Mouse (Mus musculus): ENCODE measurements around the gene Arpc1a.

Gene Arpc1a

DNA sequence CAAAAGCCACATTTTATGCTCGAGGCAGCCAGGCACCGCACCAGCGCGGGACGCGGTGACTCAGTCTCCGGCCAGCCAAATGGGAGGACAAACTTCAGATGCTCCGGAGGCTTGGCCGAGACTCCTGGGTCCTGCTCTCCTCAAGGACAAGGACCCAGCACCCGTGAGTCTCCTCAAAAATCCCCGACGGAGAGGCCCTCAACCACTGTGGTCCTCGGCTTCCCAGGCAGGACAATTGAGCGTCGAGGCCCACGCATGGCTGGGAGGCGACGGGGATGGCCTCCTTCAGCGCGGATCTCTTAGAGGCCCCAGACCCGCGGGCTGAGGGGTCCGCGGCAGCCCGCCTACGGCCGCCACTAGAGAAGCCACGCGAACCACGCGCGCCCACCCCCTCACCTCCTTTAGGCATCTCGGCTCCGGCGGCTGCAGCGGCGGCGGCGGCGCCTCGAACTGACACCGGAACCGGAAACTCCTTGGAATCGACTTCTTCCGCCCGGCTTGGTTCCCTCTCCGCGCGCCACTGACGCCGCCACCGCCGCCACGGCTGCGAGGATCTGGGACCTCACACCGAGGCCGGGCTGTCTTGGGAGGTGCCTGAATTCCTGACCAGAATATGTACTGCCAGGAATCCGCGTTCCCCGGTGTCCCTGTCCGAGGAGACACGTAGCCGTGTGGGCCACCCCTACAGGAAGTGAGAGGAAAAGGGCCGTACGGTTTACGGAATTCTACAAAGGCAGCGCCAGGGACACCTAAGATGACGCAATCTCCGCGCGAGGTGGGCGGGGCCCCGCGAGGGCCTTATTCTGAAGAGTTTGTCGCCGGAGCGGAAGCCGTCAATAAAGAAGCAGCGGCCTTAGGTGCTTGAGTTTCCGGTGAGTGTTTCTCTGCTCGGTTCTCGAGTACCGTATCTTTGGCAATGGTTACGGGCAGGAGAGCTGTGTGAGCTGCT, 56.2 kb downstream of the Arpc1a start, which contains the start of the genes Pdap1 and Bud31:
Gene Pdap1, minus strand, starts transcription at position 668 of the 949 bp plus-strand sequence.
Gene Bud31, plus strand, starts transcription at position 792 of the 949 bp plus-strand sequence.
- peak; percentile 93 to 94 for DNase-seq (ENCODE audit: low spot score in 2 of 2)

DNA sequence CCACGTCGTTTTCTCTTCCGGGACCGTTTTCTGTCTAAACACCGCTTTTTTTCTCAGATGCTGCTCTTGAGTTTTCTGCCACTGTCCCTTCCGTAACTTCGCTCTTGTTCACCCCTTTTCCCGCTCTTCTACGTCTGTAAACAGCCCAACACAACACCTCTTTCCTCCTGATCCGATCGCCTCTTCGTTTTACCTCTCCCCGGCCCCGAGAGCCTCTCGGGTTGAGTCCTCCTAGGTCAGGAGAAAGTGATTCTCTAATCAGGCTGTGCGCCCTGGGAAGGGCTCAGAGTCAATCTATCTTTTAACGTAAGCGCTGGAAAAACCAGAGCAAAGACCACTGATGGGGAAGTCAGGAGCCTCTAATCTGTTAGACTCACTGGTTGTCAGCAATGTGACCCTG, 57.0 kb downstream of the Arpc1a start:
- peak in 1 of 2 experiments; percentile 18 for DNase-seq (ENCODE audit: low spot score in 2 of 2)

DNA sequence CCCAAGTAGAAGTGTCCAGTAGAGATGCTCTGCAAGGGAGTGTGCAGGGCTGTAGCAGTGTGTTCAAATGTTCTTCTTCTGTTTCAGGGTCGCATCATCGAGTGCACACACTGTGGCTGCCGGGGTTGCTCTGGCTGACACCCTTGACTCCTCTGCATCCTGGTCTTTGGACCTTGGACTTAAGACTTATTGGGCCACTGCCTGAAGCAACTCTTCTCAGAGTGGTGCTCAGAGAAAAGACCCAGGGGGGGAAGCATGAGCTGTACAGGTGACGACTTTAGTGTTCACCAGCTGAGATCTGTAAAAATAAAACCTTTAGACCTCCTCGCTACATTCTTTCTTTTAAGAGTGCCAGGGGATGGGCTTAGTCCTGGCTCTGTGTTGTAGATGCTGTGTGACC, 64.1 kb downstream of the Arpc1a start:
- DNase-seq (ENCODE audit: low spot score in 2 of 2) = no peak

DNA sequence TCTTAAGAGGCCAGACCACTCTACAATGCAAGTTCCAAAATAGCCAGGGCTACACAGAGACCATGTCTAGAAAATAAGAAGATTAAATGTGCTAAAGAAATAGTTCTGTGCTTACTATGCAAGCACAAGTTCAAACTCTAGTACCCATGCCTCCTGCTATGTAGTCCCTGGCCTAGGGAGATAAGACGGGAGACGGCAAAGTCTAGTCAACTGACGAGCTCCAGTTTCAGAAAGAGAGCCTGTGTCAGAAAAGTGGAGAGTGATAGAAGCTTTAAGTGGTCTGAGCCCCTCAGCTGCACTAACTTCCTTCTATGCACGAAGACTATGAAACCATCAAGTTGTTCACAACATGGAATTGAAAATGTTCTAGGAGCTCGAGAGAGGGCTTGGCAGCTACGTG, 65.7 kb downstream of the Arpc1a start:
- DNase-seq (ENCODE audit: low spot score in 2 of 2) = no peak

DNA sequence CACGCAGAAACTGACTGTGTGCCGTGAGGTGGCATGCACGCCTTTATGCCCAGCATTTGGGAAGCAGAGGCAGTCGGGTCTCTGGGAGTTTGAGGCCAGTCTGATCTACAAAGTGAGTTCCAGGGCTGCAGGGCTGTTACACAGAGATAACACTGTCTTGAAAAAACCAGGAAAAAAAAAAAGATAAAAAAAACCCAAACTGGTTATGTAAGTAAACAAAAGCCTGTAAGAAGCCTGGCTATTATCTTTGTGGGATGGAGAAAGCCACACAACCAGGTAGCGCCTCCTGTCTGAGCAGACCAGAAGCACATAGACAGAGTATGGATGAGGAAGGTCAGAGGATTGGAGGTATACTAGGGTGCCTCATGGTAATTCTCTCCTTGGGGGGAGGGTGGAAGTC, 69.1 kb downstream of the Arpc1a start:
- DNase-seq (ENCODE audit: low spot score in 2 of 2) = no peak
